Mouse (Mus musculus) limb, embryonic 14.5 days (tissue): ENCODE measurements around the gene Klf16. TPM values are rescaled to one million over a fixed set of nuclear protein-coding genes. Genes with fewer than 3 reads are reported as not detected.
A peak's percentile ranks its signal among the peaks of the same experiment; 100 is the strongest.

ENCODE experiments used
- ATAC-seq: fragments of 200-750 bp; cut with Nextera tagmentation; 2 replicates; pipeline ENCODE4 v1.8.0; 2017; ENCODE audit warnings: low read depth, moderate number of reproducible peaks, moderate TSS enrichment; ENCODE audit not compliant: low FRiP score
- DNase-seq: peaks from one replicate; pipeline ENCODE4 v3.0.0-alpha.2; 2015; ENCODE audit warnings: low spot score
- H3K27ac ChIP-seq: fragments of 300-500 bp; sonication (generic); replicated peaks from 2 replicates; pipeline ENCODE4 v1.5.1; 2014; ENCODE audit warnings: low read depth, mild to moderate bottlenecking, low read length, moderate library complexity, mixed read lengths
- H3K27me3 ChIP-seq: fragments of 300-500 bp; sonication (generic); 2 replicates; pipeline ENCODE4 v1.6.1; 2014; ENCODE audit warnings: low read length, mixed read lengths; ENCODE audit not compliant: control insufficient read depth, insufficient read depth
- H3K36me3 ChIP-seq: fragments of 300-500 bp; sonication (generic); 2 replicates; pipeline ENCODE4 v1.6.1; 2014; ENCODE audit warnings: mild to moderate bottlenecking, low read length, moderate library complexity, mixed read lengths; ENCODE audit not compliant: control insufficient read depth, insufficient read depth
- H3K4me1 ChIP-seq: fragments of 300-500 bp; sonication (generic); 2 replicates; pipeline ENCODE4 v1.6.1; 2014; ENCODE audit warnings: antibody characterized with exemption, low read length, mixed read lengths; ENCODE audit not compliant: control insufficient read depth, insufficient read depth
- H3K4me2 ChIP-seq: fragments of 300-500 bp; sonication (generic); replicated peaks from 2 replicates; pipeline ENCODE4 v1.6.1; 2014; ENCODE audit warnings: low read depth, mild to moderate bottlenecking, low read length, moderate library complexity; ENCODE audit not compliant: severe bottlenecking
- H3K4me3 ChIP-seq: fragments of 300-500 bp; sonication (generic); replicated peaks from 2 replicates; pipeline ENCODE4 v1.5.1; 2014; ENCODE audit warnings: low read length
- H3K9ac ChIP-seq: fragments of 300-500 bp; sonication (generic); 2 replicates; pipeline ENCODE4 v1.6.1; 2014; ENCODE audit warnings: mild to moderate bottlenecking, low read depth, low read length, moderate library complexity; ENCODE audit not compliant: severe bottlenecking
- H3K9me3 ChIP-seq: fragments of 300-500 bp; sonication (generic); 2 replicates; pipeline ENCODE4 v1.6.1; 2016; ENCODE audit warnings: low read length; ENCODE audit not compliant: control insufficient read depth
- POLR2A ChIP-seq: fragments of 200-500 bp; IDR thresholded peaks from 2 replicates; pipeline ENCODE4 v1.8.0; 2012; ENCODE audit warnings: inconsistent platforms, mild to moderate bottlenecking, moderate library complexity, borderline replicate concordance; ENCODE audit not compliant: insufficient read depth, insufficient read length; ENCODE audit errors: extremely low read depth
- WGBS: fragments of 180-500 bp; shearing (Covaris S2); extraction: QIAGEN DNeasy Blood & Tissue Kit; methylation state at CpG from one replicate; pipeline ENCODE4 v1.1.7; 2014; 5-methylcytosine and 5-hydroxymethylcytosine counted together
- polyA plus RNA-seq, 2 experiments: library from polyadenylated mRNA; depleted of rRNA in 1 of 2; stranded (reverse) in 1 of 2; unstranded in 1 of 2; fragments of >200 nt; fragmentation: Nextera tagmentation in 1 of 2; extraction: Ambion mirVana in 1 of 2; gene quantifications; 2 replicates each; pipeline versions ENCODE4 v1.2.1 to v1.2.3; 2012 to 2014

Gene Klf16
- polyA plus RNA-seq, 2 experiments, result 11.0 to 18.9 TPM

GRCm38 (mm10) chr10:80570871-80571836, 6.0 kb downstream of the Klf16 start:
- WGBS, result 19% methylated on average over 30 of the region's 30 CpGs
- Histone ChIP-seq H3K4me2 (peak overlapping the region; percentile 41), H3K27me3 (no peaks in the 10 kb centered on the region), H3K9ac (peak overlapping the region; percentile 45), H3K9me3 (no peaks in the 10 kb centered on the region), H3K27ac (peak overlapping the region; percentile 61), H3K4me1 (peaks cover 45% of the 10 kb centered on the region), H3K36me3 (peaks cover 12% of the 10 kb centered on the region), H3K4me3 (peak overlapping the region; percentile 14; the same call in 1 of the 2 replicates)
- ATAC-seq (peak; percentile 32; the same call in 1 of the 2 replicates), DNase-seq (no peak)
- no peak for TF ChIP-seq POLR2A

- Histone ChIP-seq H3K9ac (peak overlapping the region; percentile 45; the same call in 1 of the 2 replicates), H3K4me1 (peaks cover 37% of the 10 kb centered on the region), H3K9me3 (no peaks in the 10 kb centered on the region), H3K27me3 (no peaks in the 10 kb centered on the region), H3K4me3 (no peak overlapping the region), H3K4me2 (0 out of 2 replicates have a peak overlapping the region, but pooled peaks have one; percentile 41), H3K27ac (no peak overlapping the region), H3K36me3 (peaks cover 19% of the 10 kb centered on the region)
- TF ChIP-seq POLR2A, result no peak
- WGBS, result 90% methylated on average over 10 of the region's 10 CpGs
- DNase-seq (no peak), ATAC-seq (no peak)
Measured at GRCm38 (mm10) chr10:80570419-80570818, 6.7 kb downstream of the Klf16 start.

- Histone ChIP-seq H3K9ac (no peak overlapping the region), H3K27me3 (no peaks in the 10 kb centered on the region), H3K27ac (no peak overlapping the region), H3K36me3 (peaks cover 22% of the 10 kb centered on the region), H3K4me2 (no peak overlapping the region), H3K4me3 (no peak overlapping the region), H3K9me3 (no peaks in the 10 kb centered on the region), H3K4me1 (peaks cover 32% of the 10 kb centered on the region)
- DNase-seq (no peak), ATAC-seq (no peak)
- no peak for TF ChIP-seq POLR2A
- 31% methylated on average over 10 of the region's 10 CpGs for WGBS
Measured at GRCm38 (mm10) chr10:80569664-80570066, 7.5 kb downstream of the Klf16 start.

GRCm38 (mm10) chr10:80568876-80569275, 8.2 kb downstream of the Klf16 start:
- WGBS, result 96% methylated on average over 26 of the region's 29 CpGs
- no peaks in the 10 kb centered on the region for H3K27me3 ChIP-seq

GRCm38 (mm10) chr10:80566375-80567092, 10.6 kb downstream of the Klf16 start:
- DNase-seq, result peak; percentile 76
- no peaks in the 10 kb centered on the region for H3K27me3 ChIP-seq
- H3K4me2 ChIP-seq, result no peak overlapping the region
- peaks cover 21% of the 10 kb centered on the region for H3K4me1 ChIP-seq
- no peak overlapping the region for H3K9ac ChIP-seq
- H3K27ac ChIP-seq, result no peak overlapping the region
- peak; percentile 40; the same call in 1 of the 2 replicates for ATAC-seq
- peaks cover 22% of the 10 kb centered on the region for H3K36me3 ChIP-seq
- H3K9me3 ChIP-seq, result no peaks in the 10 kb centered on the region
- WGBS, result 28% methylated on average over 17 of the region's 17 CpGs
- no peak overlapping the region for H3K4me3 ChIP-seq
- TF ChIP-seq POLR2A, result no peak

More at GRCm38 (mm10) chr10:80568876-80569275, 8.2 kb downstream of the Klf16 start:
- Histone ChIP-seq H3K4me1 (peaks cover 26% of the 10 kb centered on the region), H3K4me2 (no peak overlapping the region), H3K9ac (no peak overlapping the region), H3K36me3 (peaks cover 22% of the 10 kb centered on the region), H3K27ac (no peak overlapping the region), H3K9me3 (no peaks in the 10 kb centered on the region), H3K4me3 (no peak overlapping the region)
- DNase-seq (no peak), ATAC-seq (no peak)
- TF ChIP-seq POLR2A, result no peak
